Comparison of ENCODE assay signal across 14 mouse cellular contexts in genomic region chr5:126769031-126769430, GRCm38 (mm10).
DNase-seq lines count a peak whose midpoint lies in the region; ATAC-seq and TF ChIP-seq lines count a peak whose summit lies in the region.
"Had no signal": no experiment of that assay in that cellular context is flagged by ENCODE, and none has a peak within 500 bp of the region (broad histone marks: within the 10 kb centered on the region; RNA-seq: fewer than 3 reads in every experiment).

No protein-coding gene starts in this region.

- no peak for ATAC-seq in forebrain, embryonic 11.5 days (replicated peaks; ENCODE audit: low FRiP score)
- ATAC-seq in hindbrain, embryonic 16.5 days = no peak; the same call in 1 of the 2 replicates
- no peak for ATAC-seq in neural tube, embryonic 15.5 days (ENCODE audit: low FRiP score)

- H3K4me3 ChIP-seq in left cerebral cortex, adult 2 months = peak overlapping the region; percentile 29
- H3K4me3 ChIP-seq in forebrain, embryonic 11.5 days (ENCODE audit: low read depth, low read length) = 0 out of 2 replicates have a peak overlapping the region, but pooled peaks have one; percentile 10
- peak overlapping the region; percentile 38 for H3K4me3 ChIP-seq in hindbrain, embryonic 16.5 days (ENCODE audit: low read length)
- H3K4me3 ChIP-seq in neural tube, embryonic 15.5 days (replicated peaks) = peak overlapping the region; percentile 33
- H3K4me3 ChIP-seq in heart, embryonic 10.5 days = no peak overlapping the region
- H3K4me3 ChIP-seq: heart, embryonic 12.5 days; limb, embryonic 15.5 days; myocyte had no signal

- H3K9me3 ChIP-seq in forebrain, embryonic 11.5 days (ENCODE audit: control insufficient read depth, low read length) = no peaks in the 10 kb centered on the region
- H3K9me3 ChIP-seq in hindbrain, embryonic 16.5 days (ENCODE audit: control insufficient read depth, low read length) = no peaks in the 10 kb centered on the region
- no peaks in the 10 kb centered on the region for H3K9me3 ChIP-seq in neural tube, embryonic 15.5 days (replicated peaks)
- no peaks in the 10 kb centered on the region for H3K9me3 ChIP-seq in heart, embryonic 10.5 days
- H3K9me3 ChIP-seq: heart, embryonic 12.5 days; limb, embryonic 15.5 days had no signal

- no peak overlapping the region for H3K9ac ChIP-seq in forebrain, embryonic 11.5 days (ENCODE audit: low read length)
- peak overlapping the region; percentile 25; the same call in 1 of the 2 replicates for H3K9ac ChIP-seq in hindbrain, embryonic 16.5 days (ENCODE audit: low read depth, low read length)
- no peak overlapping the region for H3K9ac ChIP-seq in neural tube, embryonic 15.5 days (replicated peaks)
- H3K9ac ChIP-seq: heart, embryonic 12.5 days; limb, embryonic 15.5 days had no signal

- intact Hi-C loops in left cerebral cortex, adult 2 months (cut with DNase I) = no loop called here
- intact Hi-C loops in left cerebral cortex, postnatal 4 days (cut with DNase I) = no loop called here

- peaks cover 2% of the 10 kb centered on the region; the same call in 1 of the 2 replicates for H3K4me1 ChIP-seq in forebrain, embryonic 11.5 days (replicated peaks; ENCODE audit: control insufficient read depth, insufficient read depth, low read length)
- H3K4me1 ChIP-seq in hindbrain, embryonic 16.5 days (ENCODE audit: control insufficient read depth, insufficient read depth, low read depth, low read length) = peaks cover 3% of the 10 kb centered on the region; the same call in 1 of the 2 replicates
- peaks cover 20% of the 10 kb centered on the region for H3K4me1 ChIP-seq in neural tube, embryonic 15.5 days
- no peaks in the 10 kb centered on the region for H3K4me1 ChIP-seq in heart, embryonic 10.5 days
- H3K4me1 ChIP-seq: limb, embryonic 15.5 days had no signal

- DNase-seq in left cerebral cortex, adult 2 months (ENCODE audit: extremely low spot score in 1 of 2, low spot score in 2 of 2) = peak in 1 of 2 experiments; percentile 24
- DNase-seq in left cerebral cortex, postnatal 4 days = no peak
- no peak for DNase-seq in forebrain, embryonic 11.5 days (ENCODE audit: low spot score)
- no peak for DNase-seq in cerebellum, postnatal 10 days
- no peak for DNase-seq in heart, embryonic 10.5 days (ENCODE audit: low spot score)
- no peak for DNase-seq in cerebellum, postnatal 4 days (ENCODE audit: low spot score in 2 of 2)
- DNase-seq: adrenal gland, postnatal 10 days; kidney, adult 18-20 months; thymus, adult 2 months had no signal

- WGBS in forebrain, embryonic 11.5 days = 10% methylated on average over 11 of the region's 11 CpGs
- 9% methylated on average over 11 of the region's 11 CpGs for WGBS in hindbrain, embryonic 16.5 days
- WGBS in neural tube, embryonic 15.5 days = 23% methylated on average over 11 of the region's 11 CpGs
- 31% methylated on average over 11 of the region's 11 CpGs for WGBS in heart, embryonic 10.5 days

- H3K4me2 ChIP-seq in forebrain, embryonic 11.5 days (ENCODE audit: low read depth, low read length, severe bottlenecking) = peak overlapping the region; percentile 32; the same call in 1 of the 2 replicates
- H3K4me2 ChIP-seq in hindbrain, embryonic 16.5 days (ENCODE audit: low read length) = peak overlapping the region; percentile 54
- H3K4me2 ChIP-seq in neural tube, embryonic 15.5 days = peak overlapping the region; percentile 54
- H3K4me2 ChIP-seq: heart, embryonic 12.5 days; limb, embryonic 15.5 days had no signal

- TF ChIP-seq CTCF in left cerebral cortex, adult 2 months (IDR thresholded peaks at IDR 0.05) = no peak

- H3K36me3 ChIP-seq in forebrain, embryonic 11.5 days (ENCODE audit: control insufficient read depth, insufficient read depth, low read length) = no peaks in the 10 kb centered on the region
- no peaks in the 10 kb centered on the region for H3K36me3 ChIP-seq in hindbrain, embryonic 16.5 days (ENCODE audit: control insufficient read depth, insufficient read depth, low read length)
- no peaks in the 10 kb centered on the region for H3K36me3 ChIP-seq in neural tube, embryonic 15.5 days
- H3K36me3 ChIP-seq in heart, embryonic 10.5 days = no peaks in the 10 kb centered on the region
- H3K36me3 ChIP-seq: heart, embryonic 12.5 days; limb, embryonic 15.5 days had no signal

- H3K27ac ChIP-seq in left cerebral cortex, adult 2 months = no peak overlapping the region
- no peak overlapping the region for H3K27ac ChIP-seq in forebrain, embryonic 11.5 days (ENCODE audit: low read depth, low read length)
- H3K27ac ChIP-seq in hindbrain, embryonic 16.5 days (ENCODE audit: low read depth, low read length) = no peak overlapping the region
- H3K27ac ChIP-seq in neural tube, embryonic 15.5 days (replicated peaks) = peak overlapping the region; percentile 35; the same call in 1 of the 2 replicates
- no peak overlapping the region for H3K27ac ChIP-seq in heart, embryonic 10.5 days
- H3K27ac ChIP-seq: limb, embryonic 15.5 days had no signal

- H3K27me3 ChIP-seq in forebrain, embryonic 11.5 days (ENCODE audit: control insufficient read depth, insufficient read depth, low read length) = peaks cover 10% of the 10 kb centered on the region; the same call in 1 of the 2 replicates
- H3K27me3 ChIP-seq in hindbrain, embryonic 16.5 days (replicated peaks; ENCODE audit: control insufficient read depth, insufficient read depth, low read length) = no peaks in the 10 kb centered on the region
- no peaks in the 10 kb centered on the region; the same call in 1 of the 2 replicates for H3K27me3 ChIP-seq in neural tube, embryonic 15.5 days (replicated peaks)
- peaks cover 10% of the 10 kb centered on the region; the same call in 1 of the 2 replicates for H3K27me3 ChIP-seq in heart, embryonic 10.5 days (ENCODE audit: insufficient read depth, poor library complexity, severe bottlenecking)
- H3K27me3 ChIP-seq: heart, embryonic 12.5 days; limb, embryonic 15.5 days had no signal
